Mouse (Mus musculus) layer of hippocampus, adult 18-20 months (tissue): ENCODE results near the gene Trappc3. TPM values are rescaled to one million over a fixed set of nuclear protein-coding genes. Genes with fewer than 3 reads are reported as not detected.

Source experiments
- DNase-seq, 2 experiments: peaks; one replicate each; pipeline ENCODE4 v3.0.0; 2022; ENCODE audit warnings: low spot score in 2 of 2
- total RNA-seq, 2 experiments: library from RNA; stranded (reverse); gene quantifications; 2 replicates each; pipeline ENCODE4 v1.2.3; 2021

The Trappc3 gene
- total RNA-seq, 2 experiments from 2014 or later = 83.4 to 87.4 TPM

GRCm38 (mm10) chr4:126277906-126278564 lies 15.9 kb downstream of the Trappc3 start:
- DNase-seq = no peak

GRCm38 (mm10) chr4:126278565-126278915 lies 16.4 kb downstream of the Trappc3 start:
- DNase-seq = no peak

- no peak for DNase-seq
Measured at GRCm38 (mm10) chr4:126278961-126279360, 16.8 kb downstream of the Trappc3 start.

GRCm38 (mm10) chr4:126281706-126282105 lies 19.6 kb downstream of the Trappc3 start:
- no peak for DNase-seq

GRCm38 (mm10) chr4:126283582-126283981 lies 21.5 kb downstream of the Trappc3 start:
- no peak for DNase-seq

GRCm38 (mm10) chr4:126286492-126286891 lies 24.4 kb downstream of the Trappc3 start, which contains the start of gene Col8a2:
Gene Col8a2 (plus strand): TSS chr4:126286793.
- DNase-seq = no peak

- no peak for DNase-seq
Measured at GRCm38 (mm10) chr4:126287302-126287995, 25.3 kb downstream of the Trappc3 start.

- no peak for DNase-seq
Measured at GRCm38 (mm10) chr4:126288085-126288666, 26.1 kb downstream of the Trappc3 start.

- no peak for DNase-seq
Measured at GRCm38 (mm10) chr4:126290314-126290713, 28.2 kb downstream of the Trappc3 start.

GRCm38 (mm10) chr4:126291196-126291595 lies 29.1 kb downstream of the Trappc3 start:
- no peak for DNase-seq

- no peak for DNase-seq
Measured at GRCm38 (mm10) chr4:126295152-126295551, 33.0 kb downstream of the Trappc3 start.

GRCm38 (mm10) chr4:126295937-126296336 lies 33.8 kb downstream of the Trappc3 start:
- DNase-seq = no peak

GRCm38 (mm10) chr4:126296617-126297101 lies 34.5 kb downstream of the Trappc3 start:
- DNase-seq = no peak

- DNase-seq = no peak
Measured at GRCm38 (mm10) chr4:126300916-126301583, 38.9 kb downstream of the Trappc3 start.

- DNase-seq = no peak
Measured at GRCm38 (mm10) chr4:126301584-126302309, 39.6 kb downstream of the Trappc3 start.

GRCm38 (mm10) chr4:126303877-126304276 lies 41.8 kb downstream of the Trappc3 start:
- no peak for DNase-seq

GRCm38 (mm10) chr4:126305428-126305827 lies 43.3 kb downstream of the Trappc3 start:
- DNase-seq = no peak

GRCm38 (mm10) chr4:126306058-126306457 lies 43.9 kb downstream of the Trappc3 start:
- no peak for DNase-seq

GRCm38 (mm10) chr4:126306827-126307226 lies 44.7 kb downstream of the Trappc3 start:
- DNase-seq = no peak

- no peak for DNase-seq
Measured at GRCm38 (mm10) chr4:126309211-126309921, 47.2 kb downstream of the Trappc3 start.
